Mouse (Mus musculus): ENCODE measurements around the gene Pon1.

Pon1 gene

GRCm38 (mm10) chr6:5177967-5178891, 15.5 kb downstream of the Pon1 start:
- DNase-seq (ENCODE audit: low spot score in 2 of 2), result no peak

- DNase-seq (ENCODE audit: low spot score in 2 of 2), result no peak
Measured at GRCm38 (mm10) chr6:5174179-5174812, 19.4 kb downstream of the Pon1 start.

- no peak for DNase-seq (ENCODE audit: low spot score in 2 of 2)
Measured at GRCm38 (mm10) chr6:5172571-5172970, 21.2 kb downstream of the Pon1 start.

GRCm38 (mm10) chr6:5171418-5171817, 22.3 kb downstream of the Pon1 start:
- no peak for DNase-seq (ENCODE audit: low spot score in 2 of 2)

GRCm38 (mm10) chr6:5168158-5168557, 25.6 kb downstream of the Pon1 start:
- DNase-seq (ENCODE audit: low spot score in 2 of 2), result no peak

- no peak for DNase-seq (ENCODE audit: low spot score in 2 of 2)
Measured at GRCm38 (mm10) chr6:5167051-5167677, 26.6 kb downstream of the Pon1 start.

- DNase-seq (ENCODE audit: low spot score in 2 of 2), result no peak
Measured at GRCm38 (mm10) chr6:5164855-5165254, 28.9 kb downstream of the Pon1 start.

- no peak for DNase-seq (ENCODE audit: low spot score in 2 of 2)
Measured at GRCm38 (mm10) chr6:5163507-5164144, 30.1 kb downstream of the Pon1 start.

- DNase-seq (ENCODE audit: low spot score in 2 of 2), result no peak
Measured at GRCm38 (mm10) chr6:5162052-5162451, 31.7 kb downstream of the Pon1 start.

GRCm38 (mm10) chr6:5159385-5159791, 34.4 kb downstream of the Pon1 start:
- no peak for DNase-seq (ENCODE audit: low spot score in 2 of 2)

- DNase-seq (ENCODE audit: low spot score in 2 of 2), result no peak
Measured at GRCm38 (mm10) chr6:5156541-5157425, 37.0 kb downstream of the Pon1 start.

GRCm38 (mm10) chr6:5155313-5155927, 38.3 kb downstream of the Pon1 start:
- peak; percentile 47 to 68 for DNase-seq (ENCODE audit: low spot score in 2 of 2)

GRCm38 (mm10) chr6:5154786-5155185, 39.0 kb downstream of the Pon1 start:
- DNase-seq (ENCODE audit: low spot score in 2 of 2), result no peak

- DNase-seq (ENCODE audit: low spot score in 2 of 2), result no peak
Measured at GRCm38 (mm10) chr6:5152185-5152584, 41.6 kb downstream of the Pon1 start.

- DNase-seq (ENCODE audit: low spot score in 2 of 2), result no peak
Measured at GRCm38 (mm10) chr6:5151171-5151570, 42.6 kb downstream of the Pon1 start.

- no peak for DNase-seq (ENCODE audit: low spot score in 2 of 2)
Measured at GRCm38 (mm10) chr6:5149941-5150340, 43.8 kb downstream of the Pon1 start.

- DNase-seq (ENCODE audit: low spot score in 2 of 2), result no peak
Measured at GRCm38 (mm10) chr6:5147488-5148142, 46.1 kb downstream of the Pon1 start.

- DNase-seq (ENCODE audit: low spot score in 2 of 2), result no peak
Measured at GRCm38 (mm10) chr6:5139666-5140065, 54.1 kb downstream of the Pon1 start.

GRCm38 (mm10) chr6:5138875-5139631, 54.7 kb downstream of the Pon1 start:
- DNase-seq (ENCODE audit: low spot score in 2 of 2), result no peak

All from spleen, postnatal 4 days (tissue).